In the genomic region with DNA sequence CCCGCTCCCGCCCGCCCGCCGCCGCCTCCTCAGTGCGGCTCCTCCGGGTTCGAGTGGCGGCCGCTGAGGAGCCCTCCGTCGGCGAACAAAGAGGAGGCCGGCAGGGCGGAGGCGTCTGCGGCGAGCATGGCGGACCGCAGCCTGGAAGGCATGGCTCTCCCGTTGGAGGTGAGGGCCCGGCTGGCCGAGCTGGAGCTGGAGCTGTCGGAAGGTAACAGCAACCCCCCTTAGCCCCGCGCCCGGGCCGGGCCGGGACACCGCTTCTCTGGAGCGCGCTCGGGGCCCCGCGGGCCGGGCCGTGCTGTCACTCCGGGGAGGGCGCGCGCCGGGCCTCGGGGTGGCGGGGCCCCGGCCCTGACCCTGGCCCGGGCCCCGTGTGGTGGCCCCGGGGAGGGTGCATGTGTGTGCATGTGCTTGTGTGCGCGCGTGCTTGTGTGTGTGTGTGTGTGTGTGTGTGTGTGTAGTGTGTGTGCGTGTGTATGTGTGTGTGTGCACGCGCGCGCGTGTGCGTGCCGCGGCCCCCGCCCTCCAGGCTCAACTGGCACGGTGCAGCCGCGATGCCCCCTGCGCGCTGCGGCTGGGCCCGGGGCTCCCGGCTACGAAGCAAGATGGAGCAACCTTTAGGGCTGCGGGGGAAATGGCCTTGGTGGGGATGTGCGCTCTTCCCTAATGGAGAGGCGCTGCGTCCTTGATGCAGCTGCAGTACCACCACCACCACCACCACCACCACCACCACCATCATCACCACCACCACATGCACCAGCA, we compare ENCODE assay signal across 9 mouse cellular contexts. TPM values are rescaled to one million over a fixed set of nuclear protein-coding genes. Genes with fewer than 3 reads are reported as not detected.
A peak's percentile ranks its signal among the peaks of the same experiment; 100 is the strongest.
DNase-seq lines count a peak whose midpoint lies in the region; ATAC-seq and TF ChIP-seq lines count a peak whose summit lies in the region.
"Had no signal": no experiment of that assay in that cellular context is flagged by ENCODE, and none has a peak within 500 bp of the region (broad histone marks: within the 10 kb centered on the region; RNA-seq: fewer than 3 reads in every experiment).

No protein-coding gene starts in this region.

- peak overlapping the region; percentile 83 for H3ac ChIP-seq in myocyte (ENCODE audit: control insufficient read depth, insufficient read length)

- no peaks in the 10 kb centered on the region for H3K27me3 ChIP-seq in intestine, postnatal 0 days (replicated peaks; ENCODE audit: control insufficient read depth, insufficient read depth, low read length)
- no peaks in the 10 kb centered on the region for H3K27me3 ChIP-seq in myocyte (ENCODE audit: control insufficient read depth, insufficient read depth, insufficient read length)
- no peaks in the 10 kb centered on the region for H3K27me3 ChIP-seq in stomach, postnatal 0 days (ENCODE audit: control insufficient read depth, insufficient read depth, low read length)

- peaks cover 6% of the 10 kb centered on the region; the same call in 1 of the 2 replicates for H3K4me1 ChIP-seq in cortical plate, adult 2 months (ENCODE audit: control insufficient read depth, insufficient read depth, low read length)
- H3K4me1 ChIP-seq in intestine, postnatal 0 days (replicated peaks; ENCODE audit: control insufficient read depth, insufficient read depth, low read length), result no peaks in the 10 kb centered on the region
- H3K4me1 ChIP-seq in stomach, postnatal 0 days (replicated peaks; ENCODE audit: control insufficient read depth, insufficient read depth), result 0 out of 2 replicates have a peak, but pooled peaks cover 3% of the 10 kb centered on the region

- H3K4me2 ChIP-seq in intestine, postnatal 0 days (replicated peaks; ENCODE audit: low read depth), result peak overlapping the region; percentile 91
- peak overlapping the region; percentile 79 for H3K4me2 ChIP-seq in myocyte (ENCODE audit: low read depth)
- peak overlapping the region; percentile 84 for H3K4me2 ChIP-seq in stomach, postnatal 0 days (replicated peaks; ENCODE audit: low read depth)

- TF ChIP-seq EP300 in stomach, postnatal 0 days (optimal IDR thresholded peaks at IDR 0.05), result no peak

- TF ChIP-seq POLR2A in cortical plate, adult 2 months (IDR thresholded peaks at IDR 0.05; ENCODE audit: extremely low read depth, insufficient read depth, low read length), result no peak
- no peak for TF ChIP-seq POLR2A in myocyte (IDR thresholded peaks at IDR 0.05; ENCODE audit: insufficient read length, low read depth)

- DNase-seq in layer of hippocampus, adult 11-12 months (ENCODE audit: low spot score), result peak; percentile 49
- DNase-seq in layer of hippocampus, adult 9-10 months (ENCODE audit: low spot score), result no peak
- peak; percentile 30 for DNase-seq in liver
- peak; percentile 57 for DNase-seq in stomach, postnatal 0 days (ENCODE audit: low spot score)

- peak overlapping the region; percentile 83 for H3K4me3 ChIP-seq in cortical plate, adult 2 months (ENCODE audit: insufficient read depth, low read length)
- H3K4me3 ChIP-seq in intestine, postnatal 0 days (ENCODE audit: low read depth, low read length), result peak overlapping the region; percentile 96
- peak overlapping the region; percentile 66 for H3K4me3 ChIP-seq in myocyte
- peak overlapping the region; percentile 97 for H3K4me3 ChIP-seq in stomach, postnatal 0 days (ENCODE audit: low read depth, low read length)

- peak; percentile 53 for ATAC-seq in granulocyte monocyte progenitor cell, adult 5-6 weeks (replicated peaks; ENCODE audit: poor library complexity, severe bottlenecking)
- peak; percentile 64 for ATAC-seq in intestine, postnatal 0 days
- peak; percentile 79 for ATAC-seq in stomach, postnatal 0 days (ENCODE audit: low FRiP score, low TSS enrichment)

- peaks cover 49% of the 10 kb centered on the region for H3K79me2 ChIP-seq in myocyte (ENCODE audit: control insufficient read depth, insufficient read depth)

- peak overlapping the region; percentile 92 for H3K9ac ChIP-seq in intestine, postnatal 0 days (ENCODE audit: low read depth, low read length)
- H3K9ac ChIP-seq in stomach, postnatal 0 days (ENCODE audit: low read length), result peak overlapping the region; percentile 94

- H3K27ac ChIP-seq in cortical plate, adult 2 months (ENCODE audit: insufficient read depth, low read length), result peak overlapping the region; percentile 90
- peak overlapping the region; percentile 93 for H3K27ac ChIP-seq in intestine, postnatal 0 days (ENCODE audit: low read depth, low read length)
- peak overlapping the region; percentile 96 for H3K27ac ChIP-seq in stomach, postnatal 0 days (replicated peaks)

- under 1% methylated on average over 61 of the region's 75 CpGs for WGBS in intestine, postnatal 0 days
- 0% methylated on average over 21 of the region's 75 CpGs for WGBS in stomach, postnatal 0 days

- no peaks in the 10 kb centered on the region for H3K9me3 ChIP-seq in intestine, postnatal 0 days (ENCODE audit: control insufficient read depth)
- H3K9me3 ChIP-seq in stomach, postnatal 0 days (ENCODE audit: control insufficient read depth, low read length), result no peaks in the 10 kb centered on the region

- no peaks in the 10 kb centered on the region for H3K36me3 ChIP-seq in intestine, postnatal 0 days (ENCODE audit: control insufficient read depth, insufficient read depth)
- no peaks in the 10 kb centered on the region for H3K36me3 ChIP-seq in myocyte (ENCODE audit: control insufficient read depth, insufficient read depth)
- no peaks in the 10 kb centered on the region for H3K36me3 ChIP-seq in stomach, postnatal 0 days (ENCODE audit: control insufficient read depth, insufficient read depth, low read length)

- no peak for TF ChIP-seq CTCF in cortical plate, adult 2 months (IDR thresholded peaks at IDR 0.05; ENCODE audit: extremely low read depth, insufficient read depth, low read length)
- no peak for TF ChIP-seq CTCF in intestine, postnatal 0 days (IDR thresholded peaks at IDR 0.05; ENCODE audit: low read depth)
- TF ChIP-seq CTCF in stomach, postnatal 0 days (IDR thresholded peaks at IDR 0.05; ENCODE audit: low read depth), result no peak

TF ChIP-seq in myocyte, 11 proteins besides CTCF, POLR2A, EP300 and RAD21:
- peak; percentile 53 for TF ChIP-seq POLR2AphosphoS2 (IDR thresholded peaks at IDR 0.05; ENCODE audit: insufficient read length, low read depth)
- no peak for TF ChIP-seq TCF12 (IDR thresholded peaks at IDR 0.05; ENCODE audit: insufficient read depth, poor library complexity, severe bottlenecking)
- TF ChIP-seq MAX (IDR thresholded peaks at IDR 0.05; ENCODE audit: low read depth), result no peak
- no peak for TF ChIP-seq REST (IDR thresholded peaks at IDR 0.05; ENCODE audit: insufficient read depth, insufficient read length)
- peak in 1 of 3 experiments; percentile 21 for TF ChIP-seq MYOG (IDR thresholded peaks at IDR 0.05; ENCODE audit: control insufficient read depth in 1 of 3, insufficient read depth in 1 of 3, insufficient read length in 2 of 3, low read depth in 2 of 3)
- TF ChIP-seq E2F4 (IDR thresholded peaks at IDR 0.05; ENCODE audit: insufficient read depth), result no peak
- peak in 1 of 3 experiments; percentile 51 for TF ChIP-seq MYOD1 (IDR thresholded peaks at IDR 0.05; ENCODE audit: control insufficient read depth in 1 of 3, insufficient read length in 2 of 3, low read depth in 2 of 3)
- no peak for TF ChIP-seq TCF3 (IDR thresholded peaks at IDR 0.05; ENCODE audit: insufficient read length, low read depth)

RNA-seq across cellular contexts. Expression of a gene that starts 0.7 kb away (rescaled TPM):
- polyA plus RNA-seq in cortical plate, adult 2 months (2012; rRNA removed), result 24.8 and 25.0 TPM in 2 replicates
- total RNA-seq in granulocyte monocyte progenitor cell, adult 5-6 weeks (2014; fragmentation: Nextera tagmentation), result 1.5 and 2.7 TPM in 2 replicates
- 2.0 and 2.8 TPM in 2 replicates for total RNA-seq in granulocyte monocyte progenitor cell, adult 5-6 weeks (2017)
- 2.7 and 2.8 TPM in 2 replicates for polyA plus RNA-seq in intestine, postnatal 0 days (2015; fragmentation: Nextera tagmentation; extraction: Ambion mirVana)
- polyA plus RNA-seq in myocyte (2012; fragmentation: generic; extraction: Trizol), result 17.8 TPM
- 2.6 and 2.9 TPM in 2 replicates for polyA plus RNA-seq in stomach, postnatal 0 days (2015; fragmentation: Nextera tagmentation; extraction: Ambion mirVana)
- total RNA-seq: MEL had no signal
